Mouse (Mus musculus): ENCODE data around the gene Ebf3. TPM values are rescaled to one million over a fixed set of nuclear protein-coding genes. Genes with fewer than 3 reads are reported as not detected.

The Ebf3 gene
- total RNA-seq, 2 experiments from 2014 or later = 19.8 to 20.0 TPM

Other genes starting within 250 kb of the Ebf3 start
- 1 to 10 TPM; 8.6 to 9.2 TPM for gene 9430038I01Rik, start 96.3 kb upstream of the Ebf3 start, total RNA-seq (2021)
- 100 to 1,000 TPM; 117 to 128 TPM for gene Glrx3, start 123.2 kb upstream of the Ebf3 start, total RNA-seq (2021)